Mouse (Mus musculus) hindbrain, postnatal 0 days (tissue): ENCODE measurements around the gene Ptpdc1. TPM values are rescaled to one million over a fixed set of nuclear protein-coding genes. Genes with fewer than 3 reads are reported as not detected.
A peak's percentile ranks its signal among the peaks of the same experiment; 100 is the strongest.

ENCODE experiments used
- ATAC-seq: fragments of 200-750 bp; cut with Nextera tagmentation; 2 replicates; pipeline ENCODE4 v1.8.0; 2017; ENCODE audit warnings: mild to moderate bottlenecking, moderate TSS enrichment, moderate library complexity
- DNase-seq: peaks from one replicate; pipeline ENCODE4 v3.0.0-alpha.2; 2015; ENCODE audit warnings: low spot score
- H3K27ac ChIP-seq: fragments of 300-500 bp; sonication (generic); 2 replicates; pipeline ENCODE4 v1.5.1; 2014; ENCODE audit warnings: mild to moderate bottlenecking
- H3K27me3 ChIP-seq: fragments of 300-500 bp; sonication (generic); 2 replicates; pipeline ENCODE4 v1.6.1; 2014; ENCODE audit warnings: low read length, mixed read lengths; ENCODE audit not compliant: insufficient read depth
- H3K36me3 ChIP-seq: fragments of 300-500 bp; sonication (generic); 2 replicates; pipeline ENCODE4 v1.6.1; 2014; ENCODE audit warnings: low read length, mixed read lengths; ENCODE audit not compliant: insufficient read depth
- H3K4me1 ChIP-seq: fragments of 300-500 bp; sonication (generic); 2 replicates; pipeline ENCODE4 v1.6.1; 2014; ENCODE audit warnings: antibody characterized with exemption, low read length, mixed read lengths; ENCODE audit not compliant: insufficient read depth
- H3K4me2 ChIP-seq: fragments of 300-500 bp; sonication (generic); 2 replicates; pipeline ENCODE4 v1.6.1; 2014; ENCODE audit warnings: low read depth, mild to moderate bottlenecking, low read length, moderate library complexity, mixed read lengths
- H3K4me3 ChIP-seq: fragments of 300-500 bp; sonication (generic); 2 replicates; pipeline ENCODE4 v1.5.1; 2014; ENCODE audit warnings: low read length
- H3K9ac ChIP-seq: fragments of 300-500 bp; sonication (generic); replicated peaks from 2 replicates; pipeline ENCODE4 v1.6.1; 2014; ENCODE audit warnings: mild to moderate bottlenecking, low read length, moderate library complexity, mixed read lengths
- H3K9me3 ChIP-seq: fragments of 300-500 bp; sonication (generic); 2 replicates; pipeline ENCODE4 v1.6.1; 2016; ENCODE audit warnings: low read length, mixed read lengths
- CTCF ChIP-seq: IDR thresholded peaks from 2 replicates; pipeline ENCODE4 v1.5.1; 2016; ENCODE audit warnings: antibody characterized with exemption, control low read depth, low read depth
- WGBS: fragments of 180-500 bp; shearing (Covaris S2); extraction: QIAGEN DNeasy Blood & Tissue Kit; methylation state at CpG from one replicate; pipeline ENCODE4 v1.1.7; 2014; 5-methylcytosine and 5-hydroxymethylcytosine counted together
- polyA plus RNA-seq: library from polyadenylated mRNA; unstranded; fragments of >200 nt; fragmentation: Nextera tagmentation; extraction: Ambion mirVana; gene quantifications from 2 replicates; pipeline ENCODE4 v1.2.1, GENCODE M21; 2015
- total RNA-seq: library from RNA; depleted of rRNA; stranded (reverse); fragments of >200 nt; gene quantifications from 2 replicates; pipeline ENCODE4 v1.2.3, GENCODE M21; 2014

Ptpdc1 gene
- total and polyA plus RNA-seq, 2 experiments from 2014 or later: 13.5 to 30.8 TPM

DNA sequence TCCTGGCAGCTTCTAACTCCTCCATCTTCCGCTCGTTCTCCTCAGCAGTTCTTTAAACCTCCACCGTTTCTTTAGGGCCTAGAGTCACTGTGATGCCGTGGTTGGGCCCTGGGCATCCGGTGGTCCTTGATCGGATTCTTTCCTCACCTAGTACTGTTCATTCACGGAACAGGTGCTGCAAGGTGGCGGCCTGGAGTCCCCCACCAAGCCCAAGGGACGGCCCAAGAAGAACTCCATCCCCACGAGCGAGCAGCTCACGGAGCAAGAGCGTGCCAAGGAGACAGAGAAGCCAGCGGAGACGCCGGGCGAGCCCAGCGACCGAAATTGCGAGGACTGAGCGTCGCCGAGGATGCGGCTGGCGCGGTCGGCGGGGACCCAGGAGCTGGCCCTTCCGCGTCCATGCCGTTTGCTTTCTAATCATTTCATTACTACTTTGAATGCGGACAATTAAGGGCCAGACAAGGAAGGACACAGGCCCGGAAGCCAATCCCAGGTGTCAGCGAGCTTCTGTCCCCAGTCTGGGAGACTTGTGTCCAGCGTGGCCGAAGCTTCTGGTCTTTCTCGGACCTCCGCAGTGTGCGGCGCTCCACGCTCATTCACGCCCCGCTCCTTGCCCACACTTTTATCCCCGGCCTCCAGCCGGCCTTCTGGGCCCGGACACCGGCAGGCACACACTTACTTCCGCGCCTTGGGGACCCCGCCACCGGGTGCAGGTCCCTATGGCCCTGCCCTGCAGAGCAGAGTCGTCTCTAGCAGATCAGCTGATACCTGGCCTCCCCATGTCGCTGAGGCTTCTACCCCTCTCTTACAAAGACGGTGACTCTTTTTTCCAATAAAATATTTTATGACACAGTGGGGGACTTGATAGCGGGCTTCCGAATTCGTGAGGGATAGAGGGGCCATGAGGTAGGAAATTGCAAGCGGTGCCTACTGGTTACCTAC, 40.5 kb upstream of the Ptpdc1 start:
- DNase-seq: no peak

DNA sequence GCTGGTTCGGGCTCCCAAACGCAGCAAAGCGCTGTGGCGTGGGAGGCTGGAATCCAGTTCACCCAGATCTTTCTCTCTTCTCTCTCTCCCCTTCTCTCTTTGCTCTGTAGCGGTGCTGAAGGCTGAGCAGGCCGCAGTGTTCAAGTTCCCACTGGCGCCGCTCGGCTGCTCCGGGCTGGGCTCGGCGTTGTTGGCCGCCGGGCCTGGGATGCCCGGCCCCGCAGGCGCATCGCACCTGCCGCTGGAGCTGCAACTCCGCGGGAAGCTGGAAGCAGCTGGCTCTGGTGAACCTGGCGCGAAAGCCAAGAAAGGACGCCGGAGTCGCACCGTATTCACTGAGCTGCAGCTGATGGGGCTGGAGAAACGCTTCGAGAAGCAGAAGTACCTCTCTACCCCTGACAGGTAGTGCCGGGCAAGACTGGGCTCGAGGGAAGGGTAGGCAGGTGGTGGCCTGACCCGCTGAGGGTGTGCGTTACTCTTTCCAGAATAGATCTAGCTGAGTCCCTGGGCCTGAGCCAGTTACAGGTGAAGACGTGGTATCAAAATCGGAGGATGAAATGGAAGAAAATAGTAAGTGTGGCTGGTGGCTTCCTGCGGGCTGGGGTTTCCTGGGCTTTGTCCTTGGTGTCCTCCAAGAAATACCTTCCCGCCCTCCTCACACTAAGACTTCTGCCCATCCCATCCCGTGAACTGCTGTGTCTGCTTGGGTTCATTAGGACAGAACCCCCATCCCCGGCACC, 39.6 kb upstream of the Ptpdc1 start:
- ATAC-seq: no peak

More for the DNA sequence above, 40.5 kb upstream of the Ptpdc1 start:
- no peak for ATAC-seq
- TF ChIP-seq CTCF: no peak
- H3K9ac ChIP-seq: no peak overlapping the region
- peaks cover 81% of the 10 kb centered on the region for H3K27me3 ChIP-seq
- H3K4me2 ChIP-seq: no peak overlapping the region
- 0 out of 2 replicates have a peak, but pooled peaks cover 13% of the 10 kb centered on the region for H3K4me1 ChIP-seq
- H3K27ac ChIP-seq: no peak overlapping the region
- H3K9me3 ChIP-seq: no peaks in the 10 kb centered on the region
- H3K4me3 ChIP-seq: peak overlapping the region; percentile 15; the same call in 1 of the 2 replicates
- 1% methylated on average over 58 of the region's 58 CpGs for WGBS
- H3K36me3 ChIP-seq: no peaks in the 10 kb centered on the region

DNA sequence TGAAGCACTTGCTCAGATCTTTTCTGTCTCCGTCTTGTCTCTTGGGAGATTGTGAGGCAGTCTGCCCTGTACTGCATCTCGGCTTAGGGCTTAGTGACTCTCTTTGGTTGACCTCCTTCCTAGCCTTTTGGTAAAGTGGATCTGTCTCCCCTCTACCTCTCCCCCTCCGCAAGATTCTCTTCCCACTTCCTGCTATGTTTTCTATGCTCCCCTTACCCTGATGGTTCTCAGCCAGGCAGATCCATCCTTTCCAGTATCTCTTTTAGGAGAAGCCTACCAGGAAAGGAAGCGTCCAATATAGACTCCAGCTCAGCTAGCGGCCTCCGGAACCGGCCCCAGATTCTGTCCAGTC, 38.5 kb upstream of the Ptpdc1 start:
- no peak for TF ChIP-seq CTCF
- 15% methylated on average over 7 of the region's 7 CpGs for WGBS
- peaks cover 81% of the 10 kb centered on the region for H3K27me3 ChIP-seq
- no peak overlapping the region for H3K4me2 ChIP-seq
- H3K9ac ChIP-seq: no peak overlapping the region
- DNase-seq (no peak), ATAC-seq (no peak)
- H3K27ac ChIP-seq: no peak overlapping the region
- H3K36me3 ChIP-seq: no peaks in the 10 kb centered on the region
- no peak overlapping the region for H3K4me3 ChIP-seq
- no peaks in the 10 kb centered on the region for H3K9me3 ChIP-seq
- H3K4me1 ChIP-seq: 0 out of 2 replicates have a peak, but pooled peaks cover 7% of the 10 kb centered on the region

More for the DNA sequence above, 39.6 kb upstream of the Ptpdc1 start:
- under 1% methylated on average over 39 of the region's 39 CpGs for WGBS
- TF ChIP-seq CTCF: no peak
- no peak overlapping the region for H3K27ac ChIP-seq
- no peaks in the 10 kb centered on the region for H3K9me3 ChIP-seq
- peaks cover 82% of the 10 kb centered on the region for H3K27me3 ChIP-seq
- no peak overlapping the region for H3K9ac ChIP-seq
- no peak overlapping the region for H3K4me3 ChIP-seq
- no peak for DNase-seq
- H3K4me1 ChIP-seq: 0 out of 2 replicates have a peak, but pooled peaks cover 13% of the 10 kb centered on the region
- no peaks in the 10 kb centered on the region for H3K36me3 ChIP-seq
- H3K4me2 ChIP-seq: no peak overlapping the region

DNA sequence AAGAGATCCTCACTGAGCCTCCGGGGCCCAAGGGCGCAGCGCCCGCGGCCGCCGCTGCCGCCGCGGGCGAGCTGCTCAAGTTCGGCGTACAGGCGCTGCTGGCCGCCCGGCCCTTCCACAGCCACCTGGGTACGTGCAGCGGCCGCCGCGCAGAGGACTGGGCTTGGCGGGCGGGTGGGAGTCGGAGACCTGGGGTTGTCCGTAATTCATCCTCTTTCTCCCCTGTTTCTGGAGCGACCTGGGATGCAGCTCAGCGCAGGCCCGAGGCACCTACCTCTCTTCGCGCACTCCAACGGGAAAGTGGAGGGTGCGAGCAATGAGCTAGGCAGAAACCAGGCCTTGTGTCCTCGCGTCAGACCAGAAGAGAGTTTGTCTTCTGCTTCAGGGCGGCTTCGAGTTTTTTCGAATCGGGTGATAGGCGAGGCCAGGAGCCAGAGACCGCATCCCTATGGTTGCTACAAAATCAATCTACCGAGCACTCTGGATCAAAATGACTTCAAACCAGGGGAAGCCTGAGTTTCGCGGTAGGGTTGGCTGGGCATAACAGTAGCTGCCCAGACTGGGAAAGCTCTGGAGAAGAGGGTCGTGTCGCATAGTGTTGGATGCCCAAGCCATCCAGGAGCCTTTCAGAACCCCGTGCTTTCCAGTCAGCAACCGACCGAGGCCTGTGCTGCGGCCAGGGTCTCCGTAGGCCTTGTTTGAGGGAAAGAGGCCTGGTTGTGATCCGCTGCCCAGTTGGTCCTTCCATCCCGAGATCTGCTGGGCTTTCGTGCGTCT, 37.9 kb upstream of the Ptpdc1 start:
- DNase-seq: no peak
- no peak overlapping the region for H3K9ac ChIP-seq
- no peaks in the 10 kb centered on the region for H3K36me3 ChIP-seq
- ATAC-seq: no peak
- peaks cover 79% of the 10 kb centered on the region for H3K27me3 ChIP-seq
- H3K4me3 ChIP-seq: peak overlapping the region; percentile 35
- peak overlapping the region; percentile 54 for H3K4me2 ChIP-seq
- WGBS: 6% methylated on average over 52 of the region's 54 CpGs
- H3K27ac ChIP-seq: no peak overlapping the region
- 0 out of 2 replicates have a peak, but pooled peaks cover 6% of the 10 kb centered on the region for H3K4me1 ChIP-seq
- TF ChIP-seq CTCF: no peak
- no peaks in the 10 kb centered on the region for H3K9me3 ChIP-seq

DNA sequence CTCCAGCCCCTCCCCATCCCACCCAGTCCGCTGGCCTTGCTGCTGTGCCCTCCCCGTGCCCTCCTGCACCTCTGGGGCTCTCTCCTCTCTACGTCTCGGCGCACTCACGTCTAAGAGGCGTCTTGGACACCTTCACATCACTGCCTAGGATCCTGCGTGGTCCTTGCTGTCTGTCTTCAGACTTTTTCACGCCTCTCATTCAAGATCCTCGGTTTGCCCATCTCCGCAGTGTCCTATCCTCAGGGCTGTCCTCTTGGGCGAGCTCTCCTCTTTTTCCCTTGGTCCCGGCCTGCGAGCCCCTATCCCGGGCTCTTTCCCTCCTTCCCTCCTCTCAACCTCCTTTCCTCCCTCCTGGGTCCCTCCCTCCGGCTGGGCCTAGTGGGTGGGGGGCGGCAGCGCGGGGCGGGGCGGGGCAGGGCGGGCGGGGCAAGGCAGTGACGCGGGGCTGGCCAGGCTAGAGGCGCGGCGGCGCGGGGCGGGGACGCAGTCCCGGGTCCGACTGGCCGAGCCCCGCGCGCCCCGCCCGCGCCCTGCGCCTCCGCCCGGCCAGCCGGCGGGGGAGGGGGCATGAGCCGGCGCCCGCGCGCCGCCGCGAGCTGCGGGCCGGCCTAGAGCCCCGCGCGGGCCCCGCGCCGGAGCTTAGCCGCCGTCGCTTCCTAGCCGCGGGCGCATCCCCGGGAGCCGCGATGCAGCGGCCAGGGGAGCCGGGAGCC, 37.1 kb upstream of the Ptpdc1 start, which contains the start of gene Barx1:
Gene Barx1, plus strand, starts transcription at position 568 of the 713 bp plus-strand sequence.
- Histone ChIP-seq H3K36me3 (no peaks in the 10 kb centered on the region), H3K4me1 (0 out of 2 replicates have a peak, but pooled peaks cover 6% of the 10 kb centered on the region), H3K4me3 (peak within 1 kb of the TSS; percentile 35), H3K9me3 (no peaks in the 10 kb centered on the region), H3K4me2 (peak within 1 kb of the TSS; percentile 54), H3K27me3 (peaks cover 84% of the 10 kb centered on the region), H3K9ac (no peak within 1 kb of the TSS), H3K27ac (no peak within 1 kb of the TSS)
- under 1% methylated on average over 49 of the region's 73 CpGs for WGBS
- ATAC-seq (peak; percentile 33; the same call in 1 of the 2 replicates), DNase-seq (no peak)
- TF ChIP-seq CTCF: no peak
